Mouse (Mus musculus): ENCODE measurements around the gene Scgb1b12. TPM values are rescaled to one million over a fixed set of nuclear protein-coding genes. Genes with fewer than 3 reads are reported as not detected.
"Not testable (repeated sequence)": the region's sequence is repeated elsewhere in the genome, so short reads cannot be mapped to it uniquely, and the experiment has no call there.

Scgb1b12 gene
- not detected for total RNA-seq (2021)

DNA sequence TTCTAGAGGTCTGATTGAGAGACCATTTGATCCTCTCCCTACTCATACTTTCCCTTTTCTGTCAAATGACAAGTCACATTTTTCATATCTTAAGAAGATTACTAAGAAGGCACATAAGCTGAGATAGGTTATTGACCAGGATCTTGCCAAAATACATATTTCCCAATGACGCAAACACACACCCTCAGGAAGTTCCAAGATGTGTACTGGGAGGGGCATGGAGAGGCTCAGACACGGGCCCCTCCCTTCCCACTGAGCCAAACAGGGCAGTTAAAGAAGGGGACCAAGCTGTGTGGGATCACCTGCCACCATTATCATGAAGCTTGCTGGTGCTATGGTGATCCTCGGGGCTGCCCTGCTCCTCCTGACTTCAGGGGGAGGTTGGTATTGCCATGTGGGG, at the start of gene Scgb1b12:
TSS of gene Scgb1b12 (plus strand) at position 301 of the 400 bp plus-strand sequence.
- not testable (repeated sequence) for DNase-seq

DNA sequence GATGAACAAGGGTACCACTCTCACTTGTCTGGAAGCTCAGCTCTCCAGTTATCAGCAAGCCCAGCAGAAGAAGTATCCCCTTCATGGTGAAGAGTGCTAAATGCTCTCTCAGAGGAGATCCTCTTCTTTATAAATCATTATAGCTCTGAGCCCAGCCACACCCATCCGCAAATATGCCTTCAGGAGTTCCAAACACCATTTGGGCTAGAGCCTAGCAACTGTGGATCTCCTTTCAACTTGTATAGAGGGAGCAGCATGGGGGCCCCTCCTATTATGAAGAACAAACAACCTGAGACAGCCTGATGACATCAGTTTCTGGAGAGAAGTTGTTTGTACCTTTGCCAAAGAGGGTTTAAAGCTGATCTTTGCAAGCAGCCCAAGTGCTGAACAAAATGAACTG, 6.8 kb upstream of the Scgb1b12 start, which contains the start of gene Scgb2b12:
TSS of gene Scgb2b12 (minus strand) at position 101 of the 400 bp plus-strand sequence.
- DNase-seq, result not testable (repeated sequence)

Other genes starting within 250 kb of the Scgb1b12 start
- gene Scgb1b10, start 233.3 kb upstream of the Scgb1b12 start, total RNA-seq (2021), result not detected
- gene Scgb2b11, start 123.0 kb upstream of the Scgb1b12 start, total RNA-seq (2021), result not detected
- gene Scgb1b11, start 111.3 kb upstream of the Scgb1b12 start, total RNA-seq (2021), result not detected
- not detected for gene Scgb2b12, start 6.9 kb upstream of the Scgb1b12 start, total RNA-seq (2021)
- not detected for gene Scgb1b29, start 107.4 kb downstream of the Scgb1b12 start, total RNA-seq (2021)

Measured in heart, postnatal 4 days (tissue).